Mouse (Mus musculus) liver, embryonic 14.5 days (tissue): ENCODE results near the gene Zdhhc13.

Experiments
- CTCF ChIP-seq: IDR thresholded peaks from 2 replicates; pipeline ENCODE4 v1.5.1; 2016; ENCODE audit warnings: antibody characterized with exemption, low read depth, control low read depth
- EP300 ChIP-seq: IDR thresholded peaks from 2 replicates; pipeline ENCODE4 v1.6.1; 2016; ENCODE audit warnings: antibody characterized with exemption, low read depth

DNA sequence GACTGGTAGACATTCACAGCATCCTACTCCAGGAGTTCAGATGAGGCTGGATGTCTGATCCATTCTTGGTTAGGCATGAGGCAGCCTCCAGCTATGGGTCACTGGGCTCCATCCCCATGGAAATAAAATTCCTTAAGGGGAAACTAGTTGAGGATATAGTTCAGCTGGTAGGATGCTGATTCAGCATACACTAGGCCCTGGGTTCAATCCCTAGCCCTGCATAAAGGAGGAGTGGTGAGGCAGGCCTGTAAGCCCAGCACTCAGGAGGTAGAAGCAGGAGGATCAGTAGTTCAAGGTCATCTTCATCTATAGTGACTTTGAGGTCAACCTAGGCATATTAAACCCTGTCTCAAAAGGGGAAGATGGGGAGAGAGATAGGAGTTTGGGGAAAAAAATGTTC is 75.4 kb downstream of the Zdhhc13 start:
- no peak for TF ChIP-seq CTCF
- no peak for TF ChIP-seq EP300
